Mouse (Mus musculus): Measurements from ENCODE around the gene Asgr1.
"Not testable (repeated sequence)": the region's sequence is repeated elsewhere in the genome, so short reads cannot be mapped to it uniquely, and the experiment has no call there.

Asgr1 gene

GRCm38 (mm10) chr11:70070057-70070456 is 16.2 kb downstream of the Asgr1 start:
- no peak for DNase-seq

GRCm38 (mm10) chr11:70070603-70071002 is 16.7 kb downstream of the Asgr1 start:
- DNase-seq = not testable (repeated sequence)

GRCm38 (mm10) chr11:70074379-70075071 is 20.6 kb downstream of the Asgr1 start:
- DNase-seq = peak; percentile 87 to 93

GRCm38 (mm10) chr11:70075581-70075980 is 21.7 kb downstream of the Asgr1 start:
- no peak for DNase-seq

GRCm38 (mm10) chr11:70077441-70077840 is 23.6 kb downstream of the Asgr1 start:
- DNase-seq = no peak

- no peak for DNase-seq
Measured at GRCm38 (mm10) chr11:70079175-70079574, 25.3 kb downstream of the Asgr1 start.

- peak in 1 of 2 experiments; percentile 46 for DNase-seq
Measured at GRCm38 (mm10) chr11:70079928-70080327, 26.0 kb downstream of the Asgr1 start.

- DNase-seq = no peak
Measured at GRCm38 (mm10) chr11:70080803-70081590, 27.1 kb downstream of the Asgr1 start.

- no peak for DNase-seq
Measured at GRCm38 (mm10) chr11:70084563-70084962, 30.7 kb downstream of the Asgr1 start.

GRCm38 (mm10) chr11:70091986-70092783 is 38.3 kb downstream of the Asgr1 start, which contains the start of gene Asgr2:
TSS of gene Asgr2 (plus strand) at chr11:70092644.
- DNase-seq = no peak

- no peak for DNase-seq
Measured at GRCm38 (mm10) chr11:70097396-70097795, 43.5 kb downstream of the Asgr1 start.

- DNase-seq = no peak
Measured at GRCm38 (mm10) chr11:70099102-70099501, 45.2 kb downstream of the Asgr1 start.

- no peak for DNase-seq
Measured at GRCm38 (mm10) chr11:70099809-70100208, 45.9 kb downstream of the Asgr1 start.

GRCm38 (mm10) chr11:70103701-70104315 is 49.9 kb downstream of the Asgr1 start:
- no peak for DNase-seq

- DNase-seq = no peak
Measured at GRCm38 (mm10) chr11:70107085-70107484, 53.2 kb downstream of the Asgr1 start.

Data from cerebellum, postnatal 14 days (tissue).